Mouse (Mus musculus) spleen, adult 12 weeks (tissue): ENCODE data around the gene Ankrd33.

ENCODE experiments used
- DNase-seq: peaks from one replicate; pipeline ENCODE4 v3.0.0; 2022; ENCODE audit warnings: low spot score

Gene Ankrd33

DNA sequence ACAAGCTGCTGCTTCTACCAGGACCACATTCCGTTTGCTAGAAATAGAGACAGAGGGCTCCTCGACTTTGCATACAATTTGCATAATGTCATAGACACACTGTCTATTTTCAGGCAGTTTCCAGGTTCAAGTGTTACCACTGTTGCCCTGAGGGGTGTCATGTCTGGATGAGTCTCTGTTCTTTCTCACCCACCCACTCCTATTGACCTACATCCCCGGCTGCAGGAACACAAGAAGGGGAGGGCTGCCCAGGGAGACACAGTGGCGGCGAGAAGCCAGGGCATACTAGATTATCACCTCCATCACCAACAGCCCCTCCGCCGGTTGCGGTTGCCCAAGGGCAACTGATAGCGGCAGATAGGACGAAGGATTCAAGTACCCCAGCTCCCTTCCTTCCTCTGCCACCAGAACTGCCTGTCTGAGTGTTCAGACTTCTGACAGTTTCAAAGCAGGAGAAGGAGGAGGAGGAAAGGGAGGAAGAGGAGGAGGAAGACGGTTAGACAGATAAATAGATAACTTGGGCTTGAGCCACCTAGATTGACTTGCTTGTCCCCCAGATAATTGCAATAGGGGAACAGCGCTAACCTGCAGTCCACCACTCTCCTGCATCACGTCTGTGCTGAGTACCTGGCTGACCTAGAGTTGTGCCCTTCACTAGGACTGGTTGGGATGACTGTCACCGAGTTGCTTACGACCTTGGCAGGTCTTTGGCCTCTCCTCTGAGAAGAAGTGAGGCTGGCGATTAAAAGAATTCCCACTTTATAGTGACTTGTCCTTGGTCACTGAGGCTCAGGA, 31.8 kb downstream of the Ankrd33 start:
- no peak for DNase-seq

DNA sequence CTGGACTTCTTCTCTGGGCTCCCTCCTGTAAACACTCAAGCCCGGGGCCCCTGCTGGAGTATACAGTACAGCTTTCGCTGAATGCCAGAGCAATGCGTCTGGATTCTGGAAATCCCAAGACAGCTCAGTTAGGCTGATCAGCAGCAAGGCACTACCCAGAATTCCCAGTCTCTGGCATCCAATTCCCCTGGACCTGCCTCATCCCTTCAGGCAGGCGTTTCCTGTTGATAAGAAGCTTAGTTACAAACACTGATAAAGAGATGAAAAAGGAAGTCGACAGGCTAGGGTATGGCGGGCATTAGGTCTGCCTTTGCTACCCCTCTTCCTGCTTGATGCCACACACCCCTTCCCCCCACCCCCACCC, 32.3 kb downstream of the Ankrd33 start:
- DNase-seq, result no peak

DNA sequence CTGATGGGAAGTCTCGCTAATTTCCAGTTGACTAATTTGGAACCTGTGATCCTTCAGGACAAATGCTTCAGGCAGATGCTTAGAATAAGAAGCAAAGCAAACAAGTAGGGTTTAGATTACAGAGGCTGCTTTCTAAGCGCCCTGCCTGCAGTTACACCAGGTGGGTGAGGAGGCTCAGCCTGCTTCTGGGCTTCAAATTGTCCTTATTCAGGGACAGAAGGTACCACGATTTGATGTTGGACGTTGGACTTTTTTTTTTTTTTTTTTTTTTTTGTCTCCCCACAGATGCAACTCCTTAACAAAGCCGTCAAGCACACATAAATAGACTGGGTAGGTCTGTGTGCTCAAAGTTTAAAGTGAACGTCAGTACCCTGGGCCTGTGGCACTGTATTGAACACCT, 33.0 kb downstream of the Ankrd33 start:
- DNase-seq, result no peak

DNA sequence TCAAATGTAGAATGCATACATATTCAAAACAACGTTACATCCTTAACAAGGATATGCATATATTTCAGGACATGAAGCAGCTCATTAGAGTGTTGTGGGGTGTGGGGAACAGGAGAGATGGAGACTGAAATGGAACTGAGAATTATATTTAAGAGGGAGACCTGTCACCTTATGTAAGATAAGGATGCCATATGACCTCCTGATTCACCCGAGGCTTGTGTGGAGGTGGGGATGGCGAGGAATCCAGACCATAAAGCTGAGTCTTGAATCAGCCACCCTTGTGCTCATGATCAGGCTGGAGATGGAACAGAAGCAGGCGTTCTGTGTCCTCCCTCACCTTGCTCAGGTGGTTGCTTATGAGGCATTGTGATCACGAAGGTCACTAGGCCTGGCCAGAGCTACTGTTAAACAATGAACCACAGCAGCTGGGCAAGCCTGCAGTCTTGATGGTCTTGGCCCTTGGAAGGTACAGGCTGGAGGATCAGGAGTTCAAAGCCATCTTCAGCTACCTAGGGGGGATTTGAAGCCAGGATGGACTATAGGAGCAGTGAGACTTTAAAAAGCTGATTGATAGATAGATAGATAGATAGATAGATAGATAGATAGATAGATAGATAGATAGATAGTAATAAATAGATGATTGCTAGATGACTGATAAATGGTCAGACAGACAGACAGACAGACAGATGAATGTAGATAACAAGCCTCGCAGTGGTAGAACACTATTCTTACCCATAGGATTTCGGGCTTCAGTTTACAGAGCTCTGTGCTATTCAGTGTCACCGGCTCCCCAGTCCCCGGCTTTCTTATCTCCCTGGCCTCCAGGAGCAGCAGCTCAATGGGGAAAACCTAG, 36.1 kb downstream of the Ankrd33 start:
- DNase-seq, result no peak

DNA sequence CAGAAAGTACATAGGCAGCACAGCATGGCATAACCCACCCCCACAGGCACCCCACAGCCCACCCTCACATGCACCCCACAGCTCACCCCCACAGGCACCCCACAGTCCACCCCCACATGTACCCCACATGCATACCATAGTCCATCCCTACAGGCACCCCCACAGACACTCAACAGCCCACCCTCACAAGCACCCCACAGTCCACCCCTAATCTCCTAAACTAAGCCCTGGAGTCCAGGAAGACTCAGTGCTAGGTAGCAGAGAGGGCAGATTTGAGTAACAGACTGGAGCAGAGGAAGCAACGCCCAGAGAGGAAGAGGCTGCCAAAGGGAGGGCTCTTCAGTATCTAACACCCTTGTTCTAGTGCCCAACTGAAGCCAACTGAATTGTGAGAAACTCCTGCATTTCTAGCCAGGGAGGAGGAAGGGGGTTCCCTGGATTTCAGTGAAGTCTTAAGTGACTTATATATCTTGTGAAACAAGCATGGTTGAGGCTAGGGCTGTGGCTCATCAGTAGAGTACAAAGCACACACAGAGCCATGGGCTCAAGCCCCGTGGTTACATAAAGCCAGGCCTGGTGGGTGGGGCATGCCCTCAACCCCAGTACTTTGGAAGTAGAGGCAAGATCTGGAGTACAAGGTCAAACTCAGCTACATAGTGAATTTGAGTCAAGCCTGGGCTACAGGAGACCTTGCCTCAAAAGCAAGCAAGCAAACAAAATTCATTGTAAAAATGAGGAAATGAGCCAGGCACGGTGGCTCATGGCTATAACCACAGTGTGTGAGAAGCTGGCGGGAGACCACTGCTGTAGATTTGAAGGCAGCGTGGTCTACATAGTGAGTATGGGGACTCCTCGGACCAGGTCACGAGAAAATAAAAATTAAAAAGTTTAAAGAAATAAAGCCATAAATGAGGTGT, 39.4 kb downstream of the Ankrd33 start:
- DNase-seq, result no peak

DNA sequence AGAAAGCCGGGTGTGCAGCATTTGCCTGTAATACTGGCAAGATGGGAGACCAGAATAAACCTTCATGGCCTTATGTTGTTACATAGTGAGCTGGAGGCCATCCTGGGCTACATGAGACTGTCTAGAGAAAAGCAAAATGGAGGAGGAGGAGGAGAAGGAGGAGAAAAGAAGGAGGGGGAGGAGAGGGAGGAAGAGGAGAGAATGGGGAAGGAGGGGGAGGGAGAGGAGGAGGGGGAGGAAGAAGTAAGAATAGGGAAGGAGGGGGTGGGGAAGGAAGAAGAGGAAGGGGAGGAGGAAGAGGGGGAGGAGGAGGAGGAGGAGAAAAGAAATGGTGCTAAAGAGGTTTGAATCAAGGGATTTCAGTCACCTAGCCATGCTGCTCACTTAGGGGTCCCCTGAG, 44.6 kb downstream of the Ankrd33 start:
- no peak for DNase-seq

DNA sequence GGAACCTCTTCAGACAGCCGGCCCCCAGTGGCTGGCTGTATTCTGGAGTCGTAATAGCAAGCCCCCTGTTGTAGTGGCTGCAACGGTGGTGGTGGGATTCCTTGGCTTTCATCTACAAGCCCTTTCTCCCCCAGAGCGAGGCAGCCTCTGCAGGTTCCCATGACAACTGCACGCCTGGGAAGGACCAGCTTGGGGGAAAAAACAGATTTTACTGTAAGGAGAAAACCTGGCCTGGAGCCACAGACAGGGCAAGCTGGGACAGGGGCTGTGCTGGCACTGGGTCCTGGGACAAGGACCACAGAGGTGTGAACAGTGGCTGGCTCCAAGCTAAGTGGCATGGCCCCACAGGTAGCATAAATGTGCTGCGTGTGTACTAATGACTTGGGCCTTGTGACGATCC, 45.0 kb downstream of the Ankrd33 start:
- no peak for DNase-seq

DNA sequence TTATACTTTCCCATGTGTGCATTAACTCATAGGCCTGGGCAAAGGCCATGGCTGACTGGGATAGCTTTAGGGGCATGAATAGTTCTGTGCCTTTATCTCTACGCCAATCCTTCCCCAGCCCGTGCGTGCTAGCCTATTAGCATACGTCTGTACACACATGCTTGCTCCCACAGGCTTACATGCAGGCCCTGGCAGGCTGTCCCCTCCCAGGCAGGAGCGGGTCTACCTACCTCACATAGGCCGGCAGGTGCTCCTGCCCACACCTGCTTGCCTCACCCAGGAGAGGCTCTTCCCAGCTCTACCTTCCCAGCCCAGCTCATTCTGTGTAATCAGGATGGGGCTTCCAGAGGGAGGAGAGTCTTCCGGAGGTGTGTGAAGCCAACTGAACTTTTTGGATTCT, 46.0 kb downstream of the Ankrd33 start:
- no peak for DNase-seq

DNA sequence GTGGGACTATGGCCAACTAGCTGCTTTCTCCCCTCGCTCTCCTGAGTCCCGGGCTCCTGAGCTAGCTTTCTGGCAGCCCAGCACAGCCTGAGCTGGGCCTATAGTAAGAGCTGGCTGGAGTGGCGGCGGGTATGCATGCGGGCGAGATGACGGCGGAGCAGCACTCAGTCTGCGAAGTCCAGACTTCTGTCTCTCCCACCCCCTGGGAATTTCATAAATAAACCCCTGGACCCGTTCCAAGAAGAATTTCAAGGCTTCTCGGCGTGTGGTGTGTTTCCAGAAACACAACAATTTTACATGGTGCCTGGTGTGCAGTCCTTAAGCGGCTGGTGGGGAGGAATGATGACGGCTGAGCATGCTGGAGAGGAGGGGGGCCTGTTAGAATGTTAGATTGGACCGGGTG, 47.5 kb downstream of the Ankrd33 start:
- DNase-seq, result no peak

DNA sequence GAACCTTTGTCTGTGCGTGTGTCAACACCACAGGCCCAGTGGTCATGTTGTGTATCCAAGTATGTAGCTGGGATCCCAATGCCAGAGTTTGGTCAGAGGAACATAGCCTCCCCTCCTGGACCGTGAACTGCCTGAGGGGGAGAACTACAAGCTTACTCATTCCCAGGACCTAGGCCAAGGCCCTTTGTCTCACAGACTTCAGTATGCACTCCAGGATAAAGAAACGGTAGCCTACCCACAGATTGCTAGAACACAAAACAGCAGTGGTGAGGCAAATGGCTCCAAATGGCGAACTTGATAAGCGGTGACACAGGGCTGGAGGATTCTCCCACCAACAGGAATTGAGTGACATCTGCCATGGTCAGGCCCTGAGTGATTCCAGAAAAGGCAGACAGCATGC, 48.3 kb downstream of the Ankrd33 start:
- no peak for DNase-seq

DNA sequence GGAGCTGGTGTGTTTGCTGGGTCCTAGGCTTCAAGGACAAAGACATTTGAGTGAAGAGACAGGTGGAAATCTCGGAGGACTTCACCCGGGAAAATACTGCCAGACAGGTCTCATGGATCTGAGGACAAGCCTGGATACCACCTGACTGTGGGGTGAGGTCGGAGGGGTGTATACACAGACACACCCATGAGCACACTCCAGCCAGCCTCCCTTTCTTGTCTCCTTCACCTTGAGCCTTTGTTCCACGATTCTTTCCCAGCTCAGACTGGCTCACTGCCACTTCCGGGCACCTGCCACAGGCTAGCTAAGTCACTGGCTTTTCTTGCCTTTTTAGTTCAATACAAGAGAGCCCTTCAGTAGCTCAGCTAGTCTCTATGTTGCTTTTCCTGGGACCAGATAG, 48.7 kb downstream of the Ankrd33 start:
- DNase-seq, result no peak

DNA sequence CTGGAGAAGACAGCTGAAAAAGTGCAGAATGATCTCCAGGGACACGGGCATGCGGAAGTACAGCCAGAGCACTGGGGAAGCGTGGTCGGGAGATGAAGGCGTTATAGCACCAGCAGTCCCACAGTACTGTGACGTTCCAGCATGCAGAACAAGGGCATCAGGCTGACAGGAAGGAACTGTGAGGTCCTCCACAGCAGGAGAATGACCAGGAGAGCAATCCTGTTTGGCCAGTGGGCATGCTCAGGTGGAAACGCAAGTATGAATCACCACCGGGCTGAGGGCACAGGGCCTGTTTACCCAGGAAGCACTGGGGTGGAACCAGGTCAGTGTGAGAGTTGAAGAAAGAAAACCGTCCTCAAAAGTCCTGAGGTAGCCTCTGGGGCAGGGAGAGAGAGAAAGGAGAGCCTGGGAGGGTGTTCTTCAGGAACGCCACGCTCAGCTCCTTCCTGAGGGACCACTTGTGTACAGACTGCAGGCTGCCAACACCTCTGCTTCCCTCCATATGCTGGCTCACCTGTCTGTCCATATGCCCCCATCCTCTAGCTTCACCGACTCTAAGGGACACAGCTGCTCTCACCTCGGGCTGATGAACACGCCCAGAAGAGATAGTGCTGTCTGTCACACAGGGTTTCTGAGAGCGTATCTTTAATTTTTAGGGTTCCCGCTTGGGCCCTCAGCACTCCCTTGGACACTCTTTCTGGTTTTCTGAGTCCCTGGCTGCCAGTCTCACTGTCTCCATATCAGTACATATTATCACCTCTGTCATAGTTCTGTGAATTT, 50.3 kb downstream of the Ankrd33 start:
- no peak for DNase-seq

DNA sequence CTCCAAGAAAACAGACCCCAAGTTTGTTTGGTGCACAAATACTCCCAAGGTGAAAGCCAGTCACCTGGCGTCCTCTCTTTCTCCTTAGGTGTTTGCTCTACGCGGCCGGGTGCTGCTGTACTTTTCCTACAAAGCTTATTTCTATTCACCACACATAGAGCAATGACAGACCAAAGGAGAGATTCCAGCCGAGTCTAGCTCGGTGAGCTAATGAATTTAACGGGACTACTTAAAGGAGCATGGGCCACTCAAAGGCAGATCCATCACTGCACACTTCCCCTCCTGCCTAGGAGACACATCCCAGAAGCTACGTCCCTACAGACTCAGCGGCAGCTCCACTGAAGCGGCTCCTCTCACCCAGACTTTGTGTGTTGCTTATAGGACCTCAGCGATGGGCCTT, 52.0 kb downstream of the Ankrd33 start:
- DNase-seq, result no peak
